Mouse (Mus musculus) stomach, embryonic 15.5 days (tissue): ENCODE data around the gene Mylk3. TPM values are rescaled to one million over a fixed set of nuclear protein-coding genes. Genes with fewer than 3 reads are reported as not detected.
A peak's percentile ranks its signal among the peaks of the same experiment; 100 is the strongest.

Source experiments
- ATAC-seq: fragments of 200-750 bp; cut with Nextera tagmentation; 2 replicates; pipeline ENCODE4 v1.8.0; 2017; ENCODE audit warnings: low read depth, moderate number of reproducible peaks, moderate TSS enrichment; ENCODE audit not compliant: insufficient read depth, low FRiP score
- H3K27ac ChIP-seq: fragments of 300-500 bp; sonication (generic); 2 replicates; pipeline ENCODE4 v1.5.1; 2015; ENCODE audit warnings: mild to moderate bottlenecking, inconsistent platforms
- H3K27me3 ChIP-seq: fragments of 300-500 bp; sonication (generic); replicated peaks from 2 replicates; pipeline ENCODE4 v1.6.1; 2015; ENCODE audit warnings: inconsistent platforms
- H3K36me3 ChIP-seq: fragments of 300-500 bp; sonication (generic); 2 replicates; pipeline ENCODE4 v1.6.1; 2015; ENCODE audit warnings: inconsistent platforms
- H3K4me1 ChIP-seq: fragments of 300-500 bp; sonication (generic); 2 replicates; pipeline ENCODE4 v1.6.1; 2015; ENCODE audit warnings: inconsistent platforms
- H3K4me2 ChIP-seq: fragments of 300-500 bp; sonication (generic); 2 replicates; pipeline ENCODE4 v1.6.1; 2015; ENCODE audit warnings: mild to moderate bottlenecking, inconsistent platforms
- H3K4me3 ChIP-seq: fragments of 300-500 bp; sonication (generic); replicated peaks from 2 replicates; pipeline ENCODE4 v1.5.1; 2015; ENCODE audit warnings: inconsistent platforms
- H3K9ac ChIP-seq: fragments of 300-500 bp; sonication (generic); 2 replicates; pipeline ENCODE4 v1.6.1; 2015; ENCODE audit warnings: inconsistent platforms
- H3K9me3 ChIP-seq: fragments of 300-500 bp; sonication (generic); 2 replicates; pipeline ENCODE4 v1.6.1; 2016; ENCODE audit warnings: inconsistent platforms
- WGBS: fragments of 180-500 bp; shearing (Covaris S2); methylation state at CpG from one replicate; pipeline ENCODE4 v1.1.7; 2015; 5-methylcytosine and 5-hydroxymethylcytosine counted together
- polyA plus RNA-seq: library from polyadenylated mRNA; unstranded; fragments of >200 nt; fragmentation: Nextera tagmentation; extraction: Ambion mirVana; gene quantifications from 2 replicates; pipeline ENCODE4 v1.2.1, GENCODE M21; 2015

Gene Mylk3
- polyA plus RNA-seq, 1 experiment from 2014 or later = 7.2 TPM

GRCm38 (mm10) chr8:85380123-85380823 is 5.9 kb downstream of the Mylk3 start:
- Histone ChIP-seq H3K36me3 (no peaks in the 10 kb centered on the region), H3K4me1 (peaks cover 15% of the 10 kb centered on the region), H3K4me3 (no peak overlapping the region), H3K9ac (no peak overlapping the region), H3K4me2 (no peak overlapping the region), H3K27ac (no peak overlapping the region; the same call in 1 of the 2 replicates), H3K9me3 (no peaks in the 10 kb centered on the region), H3K27me3 (no peaks in the 10 kb centered on the region)
- 67% methylated on average over 10 of the region's 10 CpGs for WGBS
- ATAC-seq = peak; percentile 26; the same call in 1 of the 2 replicates

- Histone ChIP-seq H3K4me3 (no peak overlapping the region), H3K4me2 (no peak overlapping the region), H3K9me3 (no peaks in the 10 kb centered on the region), H3K27me3 (no peaks in the 10 kb centered on the region), H3K9ac (no peak overlapping the region), H3K27ac (peak overlapping the region; percentile 74), H3K4me1 (peaks cover 15% of the 10 kb centered on the region), H3K36me3 (no peaks in the 10 kb centered on the region)
- ATAC-seq = peak; percentile 84
- 8% methylated on average over 2 of the region's 2 CpGs for WGBS
Observed at GRCm38 (mm10) chr8:85379142-85379781, 6.9 kb downstream of the Mylk3 start.

GRCm38 (mm10) chr8:85376516-85376915 is 9.6 kb downstream of the Mylk3 start:
- H3K27me3 ChIP-seq = no peaks in the 10 kb centered on the region
- ATAC-seq = no peak
- no peak overlapping the region for H3K4me3 ChIP-seq
- H3K4me2 ChIP-seq = no peak overlapping the region
- H3K9me3 ChIP-seq = no peaks in the 10 kb centered on the region
- H3K36me3 ChIP-seq = no peaks in the 10 kb centered on the region
- no peak overlapping the region for H3K9ac ChIP-seq
- H3K4me1 ChIP-seq = peaks cover 15% of the 10 kb centered on the region
- H3K27ac ChIP-seq = no peak overlapping the region
- 54% methylated on average over 3 of the region's 3 CpGs for WGBS

- H3K36me3 ChIP-seq = no peaks in the 10 kb centered on the region
- H3K4me1 ChIP-seq = peaks cover 1% of the 10 kb centered on the region; the same call in 1 of the 2 replicates
- H3K27me3 ChIP-seq = no peaks in the 10 kb centered on the region
- 35% methylated on average over 4 of the region's 4 CpGs for WGBS
- H3K9ac ChIP-seq = no peak overlapping the region
- H3K9me3 ChIP-seq = no peaks in the 10 kb centered on the region
- no peak for ATAC-seq
- H3K27ac ChIP-seq = no peak overlapping the region
- no peak overlapping the region for H3K4me2 ChIP-seq
- H3K4me3 ChIP-seq = no peak overlapping the region
Observed at GRCm38 (mm10) chr8:85374286-85374685, 11.9 kb downstream of the Mylk3 start.

DNA sequence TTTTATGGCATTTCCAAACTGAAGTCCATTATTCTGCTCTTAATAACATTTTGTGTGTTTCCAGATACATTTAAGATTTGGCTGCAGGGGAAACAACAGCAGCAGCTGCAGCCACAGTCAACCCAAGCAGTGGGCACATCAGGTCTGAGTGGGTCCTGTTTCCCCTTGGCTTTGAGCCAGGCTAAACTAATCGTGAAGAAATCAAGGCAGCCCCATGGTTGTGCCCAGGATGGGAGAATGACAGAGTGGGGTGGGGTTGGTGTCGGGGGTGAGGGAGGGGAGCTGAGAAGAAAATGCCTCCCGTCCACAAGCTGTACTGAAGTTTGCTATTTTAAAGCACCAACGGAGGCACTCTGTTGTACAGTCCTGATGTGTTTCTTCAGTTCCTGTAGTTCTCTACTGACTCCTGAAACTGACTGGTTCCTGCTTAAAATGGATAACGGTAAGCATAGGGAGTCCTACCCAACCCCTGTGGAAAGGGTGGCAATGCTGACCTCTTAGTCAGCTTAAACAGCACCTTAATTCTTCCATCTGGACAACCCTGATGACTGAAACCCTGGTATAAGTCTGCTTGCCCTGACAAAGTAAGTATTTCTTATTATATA is 12.6 kb downstream of the Mylk3 start:
- no peak overlapping the region for H3K4me3 ChIP-seq
- H3K36me3 ChIP-seq = no peaks in the 10 kb centered on the region
- ATAC-seq = no peak
- no peak overlapping the region for H3K4me2 ChIP-seq
- no peaks in the 10 kb centered on the region for H3K4me1 ChIP-seq
- 43% methylated on average over 5 of the region's 5 CpGs for WGBS
- H3K27ac ChIP-seq = peak overlapping the region; percentile 21; the same call in 1 of the 2 replicates
- no peaks in the 10 kb centered on the region for H3K9me3 ChIP-seq
- H3K27me3 ChIP-seq = no peaks in the 10 kb centered on the region
- H3K9ac ChIP-seq = no peak overlapping the region

- Histone ChIP-seq H3K9me3 (no peaks in the 10 kb centered on the region), H3K4me3 (no peak overlapping the region), H3K4me2 (no peak overlapping the region), H3K4me1 (no peaks in the 10 kb centered on the region), H3K36me3 (no peaks in the 10 kb centered on the region), H3K9ac (no peak overlapping the region), H3K27ac (no peak overlapping the region), H3K27me3 (no peaks in the 10 kb centered on the region)
- ATAC-seq = no peak
- WGBS = 90% methylated on average over 1 of the region's 1 CpGs
Observed at GRCm38 (mm10) chr8:85372465-85372839, 13.7 kb downstream of the Mylk3 start.

DNA sequence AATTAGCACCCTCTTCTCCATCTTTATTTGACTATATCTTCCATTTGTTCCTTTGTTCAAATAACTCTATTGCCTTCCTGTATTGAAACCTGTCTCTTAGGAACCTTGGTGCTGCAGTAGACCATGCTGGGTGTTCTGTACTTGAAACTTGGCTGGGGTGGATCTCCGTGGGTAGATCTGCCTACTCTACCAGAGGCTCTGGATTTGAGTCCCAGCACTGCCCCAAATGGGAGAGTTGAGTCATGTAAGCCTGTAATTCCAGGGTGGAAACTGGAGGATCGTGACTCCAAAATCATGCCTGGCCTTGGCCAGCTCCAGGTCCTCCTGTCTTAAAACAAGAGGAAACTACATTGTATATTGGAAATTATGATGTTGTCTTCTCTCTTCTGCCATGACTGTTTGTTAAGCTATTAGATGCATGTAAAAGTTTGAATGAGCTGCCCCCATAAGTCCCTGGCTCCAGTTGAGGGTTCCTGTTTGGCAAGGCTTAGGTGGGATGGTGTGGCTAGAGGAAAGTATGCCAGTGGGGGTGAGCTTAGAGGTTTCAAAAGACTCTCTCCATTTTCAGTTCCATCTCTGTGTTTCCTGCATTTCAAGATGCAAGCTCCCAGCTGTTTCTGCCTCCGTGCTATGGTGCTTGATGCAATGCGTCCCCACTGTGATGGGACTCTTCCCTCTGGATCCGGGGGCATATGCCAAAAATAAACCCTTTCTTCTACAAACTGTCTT is 14.2 kb downstream of the Mylk3 start:
- no peak overlapping the region for H3K4me3 ChIP-seq
- H3K4me1 ChIP-seq = no peaks in the 10 kb centered on the region
- WGBS = 76% methylated on average over 5 of the region's 5 CpGs
- H3K4me2 ChIP-seq = no peak overlapping the region
- no peaks in the 10 kb centered on the region for H3K9me3 ChIP-seq
- H3K27ac ChIP-seq = no peak overlapping the region
- no peak overlapping the region for H3K9ac ChIP-seq
- no peaks in the 10 kb centered on the region for H3K27me3 ChIP-seq
- no peak for ATAC-seq
- H3K36me3 ChIP-seq = no peaks in the 10 kb centered on the region

DNA sequence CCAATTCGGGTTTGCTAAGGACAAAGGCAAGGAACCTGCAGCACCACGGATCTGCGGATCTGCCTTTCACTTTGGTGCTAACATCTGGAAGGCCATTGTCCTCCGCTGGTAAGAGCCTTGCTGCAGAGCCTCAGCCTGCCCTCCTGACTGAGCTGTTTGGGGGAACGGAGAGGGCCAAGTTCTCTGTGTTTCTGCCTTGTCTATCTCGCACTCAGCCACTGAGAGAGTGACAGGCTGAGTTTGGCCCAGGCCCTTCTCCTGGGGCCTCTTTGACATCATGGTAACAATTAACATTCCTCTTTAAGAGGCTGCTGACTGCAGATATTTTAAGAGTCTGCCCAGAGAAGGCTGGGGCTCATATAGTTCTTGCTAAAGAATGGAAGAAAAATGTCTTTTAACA is 21.0 kb downstream of the Mylk3 start:
- Histone ChIP-seq H3K9ac (no peak overlapping the region), H3K27me3 (no peaks in the 10 kb centered on the region), H3K4me2 (no peak overlapping the region), H3K4me1 (no peaks in the 10 kb centered on the region), H3K4me3 (no peak overlapping the region), H3K9me3 (no peaks in the 10 kb centered on the region), H3K27ac (no peak overlapping the region), H3K36me3 (no peaks in the 10 kb centered on the region)
- WGBS = 47% methylated on average over 6 of the region's 6 CpGs
- ATAC-seq = peak; percentile 22; the same call in 1 of the 2 replicates

DNA sequence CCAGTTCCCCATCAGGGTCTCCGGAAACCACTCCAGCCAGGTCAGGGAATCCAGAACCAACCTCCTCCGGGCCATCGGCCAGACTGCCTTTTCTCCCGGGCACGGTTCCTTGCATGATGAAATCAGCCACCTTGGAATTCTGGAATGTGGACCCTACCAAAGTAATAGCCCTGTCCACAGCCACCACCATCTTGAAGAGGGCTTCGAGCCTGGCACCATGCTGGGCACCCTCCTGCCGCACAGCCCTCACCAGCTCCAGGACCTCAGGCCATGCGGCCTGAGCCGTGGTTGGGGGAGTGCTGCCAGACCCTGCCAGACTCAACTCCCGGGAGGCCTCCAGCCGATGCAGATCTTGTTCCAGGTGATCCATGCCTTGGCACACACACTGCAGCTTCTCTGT is 21.5 kb downstream of the Mylk3 start:
- no peak for ATAC-seq
- Histone ChIP-seq H3K4me3 (no peak overlapping the region), H3K4me1 (no peaks in the 10 kb centered on the region), H3K27ac (no peak overlapping the region; the same call in 1 of the 2 replicates), H3K36me3 (no peaks in the 10 kb centered on the region), H3K9me3 (no peaks in the 10 kb centered on the region), H3K4me2 (no peak overlapping the region), H3K9ac (no peak overlapping the region), H3K27me3 (no peaks in the 10 kb centered on the region)
- WGBS = 83% methylated on average over 11 of the region's 11 CpGs

- H3K27me3 ChIP-seq = no peaks in the 10 kb centered on the region
- ATAC-seq = no peak
- no peaks in the 10 kb centered on the region for H3K9me3 ChIP-seq
- no peaks in the 10 kb centered on the region for H3K4me1 ChIP-seq
- WGBS = 70% methylated on average over 6 of the region's 6 CpGs
- H3K27ac ChIP-seq = no peak overlapping the region
- no peak overlapping the region for H3K4me3 ChIP-seq
- no peak overlapping the region for H3K9ac ChIP-seq
- H3K36me3 ChIP-seq = no peaks in the 10 kb centered on the region
- no peak overlapping the region for H3K4me2 ChIP-seq
Observed at GRCm38 (mm10) chr8:85363406-85363805, 22.7 kb downstream of the Mylk3 start.

DNA sequence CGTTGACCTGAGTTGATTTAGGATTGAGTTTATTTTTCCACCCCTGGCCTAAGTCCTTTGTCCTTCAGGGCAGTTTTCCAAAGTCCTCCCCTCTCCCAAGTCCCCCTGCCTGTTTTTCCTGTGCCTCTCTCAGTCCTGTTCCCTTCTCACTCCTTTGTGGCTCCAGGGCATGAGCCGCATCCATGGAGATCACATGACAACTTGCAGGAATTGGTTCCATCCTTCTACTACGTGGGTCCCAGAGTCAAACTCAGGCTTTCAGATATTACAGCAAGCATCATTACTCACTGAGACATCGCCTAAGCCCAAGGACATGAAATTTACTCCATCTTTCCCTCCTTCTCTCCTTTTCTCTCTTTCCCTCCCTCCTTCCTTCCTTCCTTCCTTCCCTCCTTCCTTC is 23.9 kb downstream of the Mylk3 start:
- no peak overlapping the region for H3K27ac ChIP-seq
- ATAC-seq = no peak
- 80% methylated on average over 4 of the region's 4 CpGs for WGBS
- no peaks in the 10 kb centered on the region for H3K4me1 ChIP-seq
- no peak overlapping the region for H3K4me2 ChIP-seq
- no peak overlapping the region for H3K9ac ChIP-seq
- H3K4me3 ChIP-seq = no peak overlapping the region
- no peaks in the 10 kb centered on the region for H3K9me3 ChIP-seq
- no peaks in the 10 kb centered on the region for H3K27me3 ChIP-seq
- no peaks in the 10 kb centered on the region for H3K36me3 ChIP-seq

DNA sequence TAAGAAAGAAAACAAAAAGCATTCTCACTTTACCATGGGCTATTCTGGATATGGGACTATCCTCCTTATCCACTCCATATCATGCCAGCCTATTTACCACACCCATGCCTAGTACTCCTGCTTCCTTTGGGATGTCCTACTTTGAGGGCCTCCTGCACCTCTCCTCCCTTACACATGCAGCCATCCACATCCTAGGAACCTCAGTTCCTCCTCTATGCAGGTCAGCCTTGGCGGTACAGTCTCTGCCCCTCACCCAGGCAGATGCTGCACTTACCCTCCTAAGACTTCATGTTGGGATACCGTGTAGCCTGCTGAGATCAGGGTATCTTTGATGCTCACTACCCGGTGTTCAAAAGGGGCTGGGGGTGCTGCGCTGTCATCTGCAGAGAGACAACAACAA is 32.9 kb downstream of the Mylk3 start:
- Histone ChIP-seq H3K4me3 (no peak overlapping the region), H3K9ac (no peak overlapping the region), H3K27ac (no peak overlapping the region), H3K36me3 (no peaks in the 10 kb centered on the region), H3K4me1 (no peaks in the 10 kb centered on the region), H3K9me3 (no peaks in the 10 kb centered on the region), H3K4me2 (no peak overlapping the region), H3K27me3 (no peaks in the 10 kb centered on the region)
- 83% methylated on average over 4 of the region's 4 CpGs for WGBS
- ATAC-seq = no peak
